Mouse (Mus musculus): Measurements from ENCODE around the gene Nrcam. TPM values are rescaled to one million over a fixed set of nuclear protein-coding genes. Genes with fewer than 3 reads are reported as not detected.

Gene Nrcam
- total and polyA plus RNA-seq, 3 experiments, result 0.05 to 0.33 (median 0.13) TPM

GRCm38 (mm10) chr12:44409786-44410185 is 81.1 kb downstream of the Nrcam start:
- Histone ChIP-seq H3K9me3 (replicated peaks; ENCODE audit: low read length) (no peaks in the 10 kb centered on the region), H3K79me2 (replicated peaks; ENCODE audit: control insufficient read depth, extremely low read depth, insufficient read depth, poor library complexity, severe bottlenecking) (no peaks in the 10 kb centered on the region), H3K27me3 (replicated peaks) (no peaks in the 10 kb centered on the region), H3K9ac (ENCODE audit: insufficient read depth, low read depth) (no peak overlapping the region), H3K36me3 (replicated peaks in 1 of 2; ENCODE audit: control insufficient read depth in 1 of 2, insufficient read depth in 1 of 2, low read length in 1 of 2) (no peaks in the 10 kb centered on the region), H3K27ac (ENCODE audit: insufficient read depth, low read depth) (no peak overlapping the region), H3K4me3 (replicated peaks in 1 of 3; ENCODE audit: low read depth in 2 of 3, low read length in 2 of 3, poor library complexity in 1 of 3) (no peak overlapping the region), H3K4me1 (ENCODE audit: control insufficient read depth in 1 of 2, insufficient read depth in 2 of 2) (peaks cover 0 to 6% of the 10 kb centered on the region in 2 experiments; a peak in 1 of 4 replicates), H3K4me2 (ENCODE audit: insufficient read depth, low read depth, poor library complexity, severe bottlenecking) (no peak overlapping the region)
- no peak for TF ChIP-seq E2F4 (IDR thresholded peaks at IDR 0.05; ENCODE audit: insufficient replicate concordance, low read depth, low read length)
- TF ChIP-seq GABPA (IDR thresholded peaks at IDR 0.05; ENCODE audit: insufficient replicate concordance, low read depth, low read length), result no peak
- in situ Hi-C loops (cut with MboI; ENCODE audit: low pct_ligation_motif_present, low pct_unique_long_range_greater_than_20kb, low sequenced_read_pairs), result no loop called here
- dilution Hi-C loops (cut with MboI; ENCODE audit: extremely low pct_ligation_motif_present, extremely low pct_unique_long_range_greater_than_20kb, low sequenced_read_pairs), result no loop called here
- no peak for DNase-seq (ENCODE audit: extremely low read depth)

- H3K4me3 ChIP-seq (replicated peaks in 1 of 3; ENCODE audit: low read depth in 2 of 3, low read length in 2 of 3, poor library complexity in 1 of 3), result no peak overlapping the region
- dilution Hi-C loops (cut with MboI; ENCODE audit: extremely low pct_ligation_motif_present, extremely low pct_unique_long_range_greater_than_20kb, low sequenced_read_pairs) (no loop called here), in situ Hi-C loops (cut with MboI; ENCODE audit: low pct_ligation_motif_present, low pct_unique_long_range_greater_than_20kb, low sequenced_read_pairs) (no loop called here)
Observed at GRCm38 (mm10) chr12:44411031-44411430, 82.3 kb downstream of the Nrcam start.

GRCm38 (mm10) chr12:44422154-44422866 is 93.6 kb downstream of the Nrcam start:
- H3K36me3 ChIP-seq (replicated peaks in 1 of 2; ENCODE audit: control insufficient read depth in 1 of 2, insufficient read depth in 1 of 2, low read length in 1 of 2), result no peaks in the 10 kb centered on the region
- no peaks in the 10 kb centered on the region for H3K9me3 ChIP-seq (replicated peaks; ENCODE audit: low read length)
- H3K79me2 ChIP-seq (replicated peaks; ENCODE audit: control insufficient read depth, extremely low read depth, insufficient read depth, poor library complexity, severe bottlenecking), result no peaks in the 10 kb centered on the region
- no peak overlapping the region for H3K27ac ChIP-seq (ENCODE audit: insufficient read depth, low read depth)
- no peak overlapping the region for H3K4me3 ChIP-seq (replicated peaks in 1 of 3; ENCODE audit: low read depth in 2 of 3, low read length in 2 of 3, poor library complexity in 1 of 3)
- dilution Hi-C loops (cut with MboI; ENCODE audit: extremely low pct_ligation_motif_present, extremely low pct_unique_long_range_greater_than_20kb, low sequenced_read_pairs) (no loop called here), in situ Hi-C loops (cut with MboI; ENCODE audit: low pct_ligation_motif_present, low pct_unique_long_range_greater_than_20kb, low sequenced_read_pairs) (no loop called here)
- TF ChIP-seq TBP (conservative IDR thresholded peaks at IDR 0.05; ENCODE audit: low read depth, low read length) (no peak), BHLHE40 (IDR thresholded peaks at IDR 0.05; ENCODE audit: low read depth, low read length) (no peak), ETS1 (conservative IDR thresholded peaks at IDR 0.05; ENCODE audit: low read depth, low read length) (no peak), IRF4 (IDR thresholded peaks at IDR 0.05; ENCODE audit: low read depth, low read length) (no peak), KAT2A (IDR thresholded peaks at IDR 0.05; ENCODE audit: insufficient replicate concordance, low read length) (no peak), MXI1 (IDR thresholded peaks at IDR 0.05; ENCODE audit: low read depth, low read length) (no peak)
- H3K4me1 ChIP-seq (ENCODE audit: control insufficient read depth in 1 of 2, insufficient read depth in 2 of 2), result no peaks in the 10 kb centered on the region
- no peak overlapping the region for H3K4me2 ChIP-seq (ENCODE audit: insufficient read depth, low read depth, poor library complexity, severe bottlenecking)
- no peaks in the 10 kb centered on the region for H3K27me3 ChIP-seq (replicated peaks)
- no peak overlapping the region for H3K9ac ChIP-seq (ENCODE audit: insufficient read depth, low read depth)
- no peak for DNase-seq (ENCODE audit: extremely low read depth)

More at GRCm38 (mm10) chr12:44411031-44411430, 82.3 kb downstream of the Nrcam start:
- Histone ChIP-seq H3K4me2 (ENCODE audit: insufficient read depth, low read depth, poor library complexity, severe bottlenecking) (no peak overlapping the region), H3K9ac (ENCODE audit: insufficient read depth, low read depth) (no peak overlapping the region), H3K27ac (ENCODE audit: insufficient read depth, low read depth) (no peak overlapping the region), H3K36me3 (replicated peaks in 1 of 2; ENCODE audit: control insufficient read depth in 1 of 2, insufficient read depth in 1 of 2, low read length in 1 of 2) (no peaks in the 10 kb centered on the region), H3K9me3 (replicated peaks; ENCODE audit: low read length) (no peaks in the 10 kb centered on the region), H3K4me1 (ENCODE audit: control insufficient read depth in 1 of 2, insufficient read depth in 2 of 2) (peaks cover 0 to 3% of the 10 kb centered on the region in 2 experiments; a peak in 1 of 4 replicates), H3K27me3 (replicated peaks) (no peaks in the 10 kb centered on the region), H3K79me2 (replicated peaks; ENCODE audit: control insufficient read depth, extremely low read depth, insufficient read depth, poor library complexity, severe bottlenecking) (no peaks in the 10 kb centered on the region)
- no peak for TF ChIP-seq ZKSCAN1 (IDR thresholded peaks at IDR 0.05; ENCODE audit: borderline replicate concordance, low read depth, low read length)
- no peak for TF ChIP-seq JUND (conservative IDR thresholded peaks at IDR 0.05; ENCODE audit: low read depth, low read length)
- TF ChIP-seq CTCF (conservative IDR thresholded peaks at IDR 0.05 in 1 of 2, IDR thresholded peaks at IDR 0.05 in 1 of 2; ENCODE audit: low read depth in 2 of 2, low read length in 2 of 2), result no peak
- no peak for TF ChIP-seq MAX (IDR thresholded peaks at IDR 0.05; ENCODE audit: low read length)
- TF ChIP-seq MAFK (IDR thresholded peaks at IDR 0.05; ENCODE audit: insufficient replicate concordance, low read length), result no peak
- TF ChIP-seq E2F4 (IDR thresholded peaks at IDR 0.05; ENCODE audit: insufficient replicate concordance, low read depth, low read length), result no peak
- no peak for TF ChIP-seq NRF1 (IDR thresholded peaks at IDR 0.05; ENCODE audit: low read depth, low read length)
- no peak for TF ChIP-seq BHLHE40 (IDR thresholded peaks at IDR 0.05; ENCODE audit: low read depth, low read length)
- TF ChIP-seq POLR2AphosphoS2 (IDR thresholded peaks at IDR 0.05; ENCODE audit: low read depth, low read length), result no peak
- TF ChIP-seq CHD1 (IDR thresholded peaks at IDR 0.05; ENCODE audit: low read depth, low read length), result no peak
- no peak for TF ChIP-seq GABPA (IDR thresholded peaks at IDR 0.05; ENCODE audit: insufficient replicate concordance, low read depth, low read length)
- TF ChIP-seq PAX5 (IDR thresholded peaks at IDR 0.05; ENCODE audit: low read length), result no peak
- no peak for TF ChIP-seq SMC3 (IDR thresholded peaks at IDR 0.05; ENCODE audit: low read depth, low read length)
- no peak for TF ChIP-seq ZNF384 (IDR thresholded peaks at IDR 0.05; ENCODE audit: low read depth, low read length)
- no peak for TF ChIP-seq MXI1 (IDR thresholded peaks at IDR 0.05; ENCODE audit: low read depth, low read length)
- no peak for TF ChIP-seq POLR2A (IDR thresholded peaks at IDR 0.05; ENCODE audit: low read depth, low read length)
- TF ChIP-seq CHD2 (IDR thresholded peaks at IDR 0.05; ENCODE audit: low read length), result no peak
- TF ChIP-seq MAZ (IDR thresholded peaks at IDR 0.05; ENCODE audit: low read depth, low read length), result no peak
- no peak for TF ChIP-seq ZC3H11A (IDR thresholded peaks at IDR 0.05; ENCODE audit: low read depth, low read length)
- no peak for TF ChIP-seq HCFC1 (IDR thresholded peaks at IDR 0.05; ENCODE audit: low read depth, low read length)
- no peak for DNase-seq (ENCODE audit: extremely low read depth)
